Mouse (Mus musculus) embryonic fibroblast, embryonic 13.5 days (primary cell): Measurements from ENCODE around the gene Tfpt. TPM values are rescaled to one million over a fixed set of nuclear protein-coding genes. Genes with fewer than 3 reads are reported as not detected.
"Not testable (repeated sequence)": the region's sequence is repeated elsewhere in the genome, so short reads cannot be mapped to it uniquely, and the experiment has no call there.

Source experiments
- H3K27ac ChIP-seq: 2 replicates; pipeline ENCODE4 v1.5.1; 2012; ENCODE audit warnings: low read length, control low read depth, inconsistent platforms; ENCODE audit not compliant: insufficient read depth
- H3K4me1 ChIP-seq: 2 replicates; pipeline ENCODE4 v1.6.1; 2011; ENCODE audit warnings: low read length; ENCODE audit not compliant: control insufficient read depth, insufficient read depth
- H3K4me3 ChIP-seq: 2 replicates; pipeline ENCODE4 v1.5.1; 2011; ENCODE audit warnings: mild to moderate bottlenecking, control low read depth, low read length; ENCODE audit not compliant: insufficient read depth
- CTCF ChIP-seq: IDR thresholded peaks from 2 replicates; pipeline ENCODE4 v1.5.1; 2011; ENCODE audit warnings: mild to moderate bottlenecking, control low read depth, low read length, moderate library complexity, borderline replicate concordance; ENCODE audit not compliant: insufficient read depth
- POLR2A ChIP-seq: IDR thresholded peaks from 2 replicates; pipeline ENCODE4 v1.6.1; 2011; ENCODE audit warnings: low read depth, mild to moderate bottlenecking, control low read depth, low read length, moderate library complexity
- polyA plus RNA-seq: library from polyadenylated mRNA; stranded (reverse); fragments of >200 nt; gene quantifications from 2 replicates; pipeline ENCODE4 v1.2.4, GENCODE M21; 2011; ENCODE audit warnings: low read depth; ENCODE audit not compliant: missing spikeins, insufficient read length

Gene Tfpt
- polyA plus RNA-seq, 1 experiment: 13.7 TPM

GRCm38 (mm10) chr7:3578196-3578595 lies 51.5 kb downstream of the Tfpt start:
- no peak for TF ChIP-seq CTCF
- TF ChIP-seq POLR2A: no peak
- no peaks in the 10 kb centered on the region for H3K4me1 ChIP-seq
- no peak overlapping the region for H3K4me3 ChIP-seq
- no peak overlapping the region for H3K27ac ChIP-seq

- Histone ChIP-seq H3K4me3 (no peak overlapping the region), H3K4me1 (no peaks in the 10 kb centered on the region), H3K27ac (no peak overlapping the region)
- no peak for TF ChIP-seq CTCF
- TF ChIP-seq POLR2A: no peak
Observed at GRCm38 (mm10) chr7:3576354-3577124, 53.2 kb downstream of the Tfpt start.

GRCm38 (mm10) chr7:3574216-3574615 lies 55.5 kb downstream of the Tfpt start:
- TF ChIP-seq CTCF (peak; percentile 51; the same call in 1 of the 2 replicates), POLR2A (no peak)

DNA sequence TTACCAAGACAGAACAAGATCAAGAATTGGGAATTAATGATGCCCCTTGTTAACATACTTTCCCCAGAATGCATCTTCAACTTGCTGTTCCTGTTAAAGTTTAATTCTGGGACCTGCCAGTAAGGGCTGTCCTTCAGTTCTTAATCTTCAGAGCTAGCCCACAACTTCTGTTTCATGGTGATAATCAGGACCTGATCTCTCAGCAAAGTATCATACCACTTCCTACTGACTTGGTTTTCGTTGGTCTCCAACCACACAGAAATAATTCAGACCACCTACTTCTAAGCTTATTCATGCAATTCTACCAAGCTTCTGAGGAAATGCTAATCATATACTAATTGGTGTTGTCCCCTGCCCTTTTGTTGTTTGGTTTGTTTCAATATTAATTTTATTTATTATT lies 57.9 kb downstream of the Tfpt start:
- TF ChIP-seq CTCF (no peak), POLR2A (no peak)
- Histone ChIP-seq H3K4me1 (no peaks in the 10 kb centered on the region), H3K4me3 (no peak overlapping the region), H3K27ac (no peak overlapping the region)

More at GRCm38 (mm10) chr7:3574216-3574615, 55.5 kb downstream of the Tfpt start:
- H3K4me1 ChIP-seq: no peaks in the 10 kb centered on the region
- no peak overlapping the region for H3K4me3 ChIP-seq
- H3K27ac ChIP-seq: no peak overlapping the region

GRCm38 (mm10) chr7:3570580-3570979 lies 59.1 kb downstream of the Tfpt start:
- H3K4me1 ChIP-seq, H3K27ac ChIP-seq, H3K4me3 ChIP-seq: not testable (repeated sequence)

Other genes starting within 250 kb of the Tfpt start
- 3.7 and 4.1 TPM in 2 replicates for gene Cacng8, start 239.2 kb downstream of the Tfpt start, polyA plus RNA-seq
- not detected in 2 replicates for gene Cacng6, start 205.7 kb downstream of the Tfpt start, polyA plus RNA-seq
- 0.43 TPM in 1 of 2 replicates, not detected in the other for gene Tarm1, start 127.3 kb downstream of the Tfpt start, polyA plus RNA-seq
- 0.37 TPM in 1 of 2 replicates, not detected in the other for gene Oscar, start 13.8 kb downstream of the Tfpt start, polyA plus RNA-seq
- gene Ndufa3, start 12.6 kb downstream of the Tfpt start, polyA plus RNA-seq: 386 and 396 TPM in 2 replicates
- 42.2 and 51.8 TPM in 2 replicates for gene Prpf31, start 56 bp upstream of the Tfpt start, polyA plus RNA-seq
- gene Cnot3, start 15.3 kb upstream of the Tfpt start, polyA plus RNA-seq: 68.8 and 82.0 TPM in 2 replicates
- gene Leng1, start 35.9 kb upstream of the Tfpt start, polyA plus RNA-seq: 8.0 and 9.8 TPM in 2 replicates
- gene Tmc4, start 47.6 kb upstream of the Tfpt start, polyA plus RNA-seq: 10.5 and 10.7 TPM in 2 replicates
- gene Tsen34, start 62.9 kb upstream of the Tfpt start, polyA plus RNA-seq: 81.5 and 85.6 TPM in 2 replicates
- gene Mboat7, start 63.6 kb upstream of the Tfpt start, polyA plus RNA-seq: 82.2 and 94.6 TPM in 2 replicates
- gene Rps9, start 74.1 kb upstream of the Tfpt start, polyA plus RNA-seq: 1,255 and 1,395 TPM in 2 replicates
- 0.79 TPM in 1 of 2 replicates, not detected in the other for gene Pirb, start 90.5 kb upstream of the Tfpt start, polyA plus RNA-seq
- not detected in 2 replicates for gene Gm15448, start 195.8 kb upstream of the Tfpt start, polyA plus RNA-seq
- 0.42 TPM in 1 of 2 replicates, not detected in the other for gene Pira2, start 215.1 kb upstream of the Tfpt start, polyA plus RNA-seq